Comparison of ENCODE assay signal across 9 mouse cellular contexts in genomic region chr1:40887673-40888072, GRCm38 (mm10).
A peak's percentile ranks its signal among the peaks of the same experiment; 100 is the strongest.
DNase-seq lines count a peak whose midpoint lies in the region; ATAC-seq and TF ChIP-seq lines count a peak whose summit lies in the region.
"Had no signal": no experiment of that assay in that cellular context is flagged by ENCODE, and none has a peak within 500 bp of the region (broad histone marks: within the 10 kb centered on the region; RNA-seq: fewer than 3 reads in every experiment).

No protein-coding gene starts in this region.

- no peaks in the 10 kb centered on the region for H3K27me3 ChIP-seq in heart, embryonic 14.5 days (ENCODE audit: control insufficient read depth, insufficient read depth, low read length)
- 0 out of 2 replicates have a peak, but pooled peaks cover 3% of the 10 kb centered on the region for H3K27me3 ChIP-seq in heart, embryonic 12.5 days (replicated peaks)
- H3K27me3 ChIP-seq in cerebellum, adult 2 months (ENCODE audit: control insufficient read depth, insufficient read depth, low read length), result no peaks in the 10 kb centered on the region; the same call in 1 of the 2 replicates
- no peaks in the 10 kb centered on the region for H3K27me3 ChIP-seq in forebrain, postnatal 0 days (ENCODE audit: insufficient read depth, low read length)
- H3K27me3 ChIP-seq in kidney, adult 2 months (replicated peaks; ENCODE audit: control insufficient read depth, insufficient read depth, low read length), result no peaks in the 10 kb centered on the region
- H3K27me3 ChIP-seq in neural tube, embryonic 14.5 days (ENCODE audit: control insufficient read depth, insufficient read depth, low read length), result no peaks in the 10 kb centered on the region
- H3K27me3 ChIP-seq: CH12.LX had no signal

- no peak for ATAC-seq in heart, embryonic 14.5 days (ENCODE audit: insufficient number of reproducible peaks, insufficient read depth, low FRiP score, low read depth)
- no peak for ATAC-seq in heart, embryonic 12.5 days (ENCODE audit: insufficient number of reproducible peaks, low FRiP score)
- peak; percentile 83 for ATAC-seq in forebrain, postnatal 0 days
- peak; percentile 84; the same call in 1 of the 2 replicates for ATAC-seq in neural tube, embryonic 14.5 days (ENCODE audit: low read depth)

- DNase-seq in cerebellum, adult 2 months, result peak; percentile 20 to 27
- DNase-seq in forebrain, postnatal 0 days, result peak; percentile 89
- DNase-seq in kidney, adult 2 months, result peak; percentile 91
- DNase-seq in left cerebral cortex, postnatal 36 days (ENCODE audit: low spot score in 2 of 2), result peak; percentile 75 to 76
- no peak for DNase-seq in MN1 (ENCODE audit: low spot score)

- H3K4me1 ChIP-seq in heart, embryonic 14.5 days (ENCODE audit: control insufficient read depth in 2 of 2, insufficient read depth in 2 of 2, low read length in 2 of 2), result peaks cover 0 to 5% of the 10 kb centered on the region in 2 experiments; a peak in 2 of 4 replicates
- no peaks in the 10 kb centered on the region for H3K4me1 ChIP-seq in heart, embryonic 12.5 days (replicated peaks)
- H3K4me1 ChIP-seq in cerebellum, adult 2 months (ENCODE audit: control insufficient read depth, insufficient read depth, low read length), result no peaks in the 10 kb centered on the region
- H3K4me1 ChIP-seq in forebrain, postnatal 0 days (ENCODE audit: insufficient read depth), result no peaks in the 10 kb centered on the region
- peaks cover 9% of the 10 kb centered on the region for H3K4me1 ChIP-seq in kidney, adult 2 months (ENCODE audit: control insufficient read depth, insufficient read depth, low read length)
- no peaks in the 10 kb centered on the region for H3K4me1 ChIP-seq in neural tube, embryonic 14.5 days (ENCODE audit: control insufficient read depth, insufficient read depth, low read length)

- TF ChIP-seq POLR2A in cerebellum, adult 2 months (IDR thresholded peaks at IDR 0.05; ENCODE audit: borderline replicate concordance, insufficient read depth, low read length), result no peak
- no peak for TF ChIP-seq POLR2A in kidney, adult 2 months (IDR thresholded peaks at IDR 0.05; ENCODE audit: low read depth, low read length)

- 0 out of 2 replicates have a peak overlapping the region, but pooled peaks have one; percentile 1 for H3K4me2 ChIP-seq in heart, embryonic 14.5 days (ENCODE audit: low read length)
- no peak overlapping the region for H3K4me2 ChIP-seq in heart, embryonic 12.5 days
- peak overlapping the region; percentile 38 for H3K4me2 ChIP-seq in forebrain, postnatal 0 days (ENCODE audit: low read depth)
- H3K4me2 ChIP-seq in neural tube, embryonic 14.5 days (ENCODE audit: low read depth, low read length), result no peak overlapping the region

- H3K27ac ChIP-seq in heart, embryonic 14.5 days (replicated peaks in 1 of 2; ENCODE audit: control insufficient read depth in 1 of 2, insufficient read depth in 1 of 2, low read depth in 2 of 2, low read length in 2 of 2), result no peak overlapping the region
- no peak overlapping the region for H3K27ac ChIP-seq in heart, embryonic 12.5 days (ENCODE audit: poor library complexity, severe bottlenecking)
- no peak overlapping the region for H3K27ac ChIP-seq in cerebellum, adult 2 months (ENCODE audit: insufficient read depth, low read length)
- H3K27ac ChIP-seq in forebrain, postnatal 0 days (ENCODE audit: low read depth, low read length), result no peak overlapping the region
- H3K27ac ChIP-seq in kidney, adult 2 months (ENCODE audit: insufficient read depth, low read depth, low read length), result no peak overlapping the region; the same call in 1 of the 2 replicates
- no peak overlapping the region for H3K27ac ChIP-seq in neural tube, embryonic 14.5 days (ENCODE audit: low read depth, low read length)

- H3K4me3 ChIP-seq in heart, embryonic 14.5 days (ENCODE audit: control insufficient read depth in 1 of 2, insufficient read depth in 1 of 2, low read depth in 1 of 2, low read length in 2 of 2), result no peak overlapping the region
- H3K4me3 ChIP-seq in heart, embryonic 12.5 days, result no peak overlapping the region
- H3K4me3 ChIP-seq in cerebellum, adult 2 months (replicated peaks; ENCODE audit: insufficient read depth, low read depth, low read length), result no peak overlapping the region
- H3K4me3 ChIP-seq in forebrain, postnatal 0 days (ENCODE audit: low read depth, low read length), result no peak overlapping the region
- no peak overlapping the region for H3K4me3 ChIP-seq in kidney, adult 2 months (ENCODE audit: insufficient read depth, low read depth, low read length)
- no peak overlapping the region for H3K4me3 ChIP-seq in neural tube, embryonic 14.5 days (ENCODE audit: low read depth, low read length)

- no peaks in the 10 kb centered on the region for H3K9me3 ChIP-seq in heart, embryonic 14.5 days (ENCODE audit: control insufficient read depth, low read length)
- no peaks in the 10 kb centered on the region for H3K9me3 ChIP-seq in heart, embryonic 12.5 days (replicated peaks)
- no peaks in the 10 kb centered on the region for H3K9me3 ChIP-seq in forebrain, postnatal 0 days (ENCODE audit: low read length)
- H3K9me3 ChIP-seq in neural tube, embryonic 14.5 days (ENCODE audit: control insufficient read depth, low read length), result no peaks in the 10 kb centered on the region

- WGBS in heart, embryonic 14.5 days, result 36% methylated on average over 12 of the region's 12 CpGs
- WGBS in heart, embryonic 12.5 days, result 29% methylated on average over 12 of the region's 12 CpGs
- 21% methylated on average over 12 of the region's 12 CpGs for WGBS in cerebellum, adult 2 months
- WGBS in forebrain, postnatal 0 days, result 20% methylated on average over 12 of the region's 12 CpGs
- 25% methylated on average over 12 of the region's 12 CpGs for WGBS in kidney, adult 2 months
- 36% methylated on average over 12 of the region's 12 CpGs for WGBS in neural tube, embryonic 14.5 days

- intact Hi-C loops in left cerebral cortex, postnatal 36 days (cut with DNase I), result loop anchor here (10.0 kb wide), 1 partner anchor 107 kb away; no protein-coding TSS in a partner anchor

- peak; percentile 47; the same call in 1 of the 2 replicates for TF ChIP-seq CTCF in cerebellum, adult 2 months (IDR thresholded peaks at IDR 0.05; ENCODE audit: borderline replicate concordance, insufficient read depth, low read depth, low read length)
- TF ChIP-seq CTCF in forebrain, postnatal 0 days (IDR thresholded peaks at IDR 0.05; ENCODE audit: low read depth), result peak; percentile 79
- TF ChIP-seq CTCF in kidney, adult 2 months (conservative IDR thresholded peaks at IDR 0.05; ENCODE audit: insufficient read depth, insufficient read length, low read depth, low read length), result no peak; the same call in 1 of the 2 replicates

- no peaks in the 10 kb centered on the region for H3K36me3 ChIP-seq in heart, embryonic 14.5 days (ENCODE audit: control insufficient read depth, insufficient read depth, low read length)
- no peaks in the 10 kb centered on the region for H3K36me3 ChIP-seq in heart, embryonic 12.5 days
- no peaks in the 10 kb centered on the region for H3K36me3 ChIP-seq in forebrain, postnatal 0 days (ENCODE audit: insufficient read depth)
- H3K36me3 ChIP-seq in kidney, adult 2 months (ENCODE audit: control insufficient read depth, insufficient read depth, low read length), result no peaks in the 10 kb centered on the region
- H3K36me3 ChIP-seq in neural tube, embryonic 14.5 days (ENCODE audit: control insufficient read depth, insufficient read depth, low read length), result no peaks in the 10 kb centered on the region

- no peak overlapping the region for H3K9ac ChIP-seq in heart, embryonic 14.5 days (ENCODE audit: low read length)
- no peak overlapping the region for H3K9ac ChIP-seq in heart, embryonic 12.5 days
- 0 out of 2 replicates have a peak overlapping the region, but pooled peaks have one; percentile 10 for H3K9ac ChIP-seq in forebrain, postnatal 0 days
- no peak overlapping the region for H3K9ac ChIP-seq in neural tube, embryonic 14.5 days (replicated peaks; ENCODE audit: low read depth, low read length)

Comparison
In these comparisons a context has a peak if more than half of its experiments do, and no peak if none do; other contexts are left out.
1. H3K4me2 ChIP-seq: peak in heart, embryonic 14.5 days (single experiment) and forebrain, postnatal 0 days (single experiment); none in heart, embryonic 12.5 days (single experiment) and neural tube, embryonic 14.5 days (single experiment).
2. ATAC-seq: peak in forebrain, postnatal 0 days (single experiment) and neural tube, embryonic 14.5 days (single experiment); none in heart, embryonic 14.5 days (single experiment) and heart, embryonic 12.5 days (single experiment).